Mouse (Mus musculus): ENCODE results near the gene Thsd4. TPM values are rescaled to one million over a fixed set of nuclear protein-coding genes. Genes with fewer than 3 reads are reported as not detected.
A peak's percentile ranks its signal among the peaks of the same experiment; 100 is the strongest.

Gene Thsd4
- total and polyA plus RNA-seq, 2 experiments from 2014 or later, result 4.9 to 15.3 TPM

- Histone ChIP-seq H3K36me3 (ENCODE audit: insufficient read depth, low read length) (no peaks in the 10 kb centered on the region), H3K27ac (no peak overlapping the region), H3K9me3 (ENCODE audit: low read length) (no peaks in the 10 kb centered on the region), H3K4me3 (ENCODE audit: low read length) (no peak overlapping the region), H3K4me2 (ENCODE audit: low read depth, low read length) (no peak overlapping the region), H3K4me1 (ENCODE audit: insufficient read depth, low read length) (0 out of 2 replicates have a peak, but pooled peaks cover 12% of the 10 kb centered on the region), H3K27me3 (ENCODE audit: insufficient read depth, low read length) (no peaks in the 10 kb centered on the region), H3K9ac (replicated peaks; ENCODE audit: low read length) (no peak overlapping the region)
- DNase-seq (ENCODE audit: low spot score), result peak; percentile 24
- TF ChIP-seq CTCF (IDR thresholded peaks at IDR 0.05; ENCODE audit: low read depth), result no peak
- WGBS, result 14% methylated on average over 5 of the region's 5 CpGs
- ATAC-seq, result no peak
These were observed 361.0 kb downstream of the Thsd4 start for GRCm38 (mm10) chr9:60160855-60161254.

- no peak overlapping the region for H3K4me2 ChIP-seq (ENCODE audit: low read depth, low read length)
- 0 out of 2 replicates have a peak, but pooled peaks cover 12% of the 10 kb centered on the region for H3K4me1 ChIP-seq (ENCODE audit: insufficient read depth, low read length)
- no peak overlapping the region for H3K4me3 ChIP-seq (ENCODE audit: low read length)
- H3K36me3 ChIP-seq (ENCODE audit: insufficient read depth, low read length), result no peaks in the 10 kb centered on the region
- H3K27me3 ChIP-seq (ENCODE audit: insufficient read depth, low read length), result no peaks in the 10 kb centered on the region
- 0 out of 2 replicates have a peak, but pooled peaks have one; percentile 43 for ATAC-seq
- peak; percentile 42 for DNase-seq (ENCODE audit: low spot score)
- H3K27ac ChIP-seq, result no peak overlapping the region
- no peak for TF ChIP-seq CTCF (IDR thresholded peaks at IDR 0.05; ENCODE audit: low read depth)
- 31% methylated on average over 7 of the region's 7 CpGs for WGBS
- H3K9me3 ChIP-seq (ENCODE audit: low read length), result no peaks in the 10 kb centered on the region
- H3K9ac ChIP-seq (replicated peaks; ENCODE audit: low read length), result no peak overlapping the region
These were observed 361.7 kb downstream of the Thsd4 start for GRCm38 (mm10) chr9:60160194-60160593.

GRCm38 (mm10) chr9:60152990-60153389, 368.9 kb downstream of the Thsd4 start:
- DNase-seq (ENCODE audit: low spot score) (no peak), ATAC-seq (no peak)
- Histone ChIP-seq H3K27me3 (ENCODE audit: insufficient read depth, low read length) (no peaks in the 10 kb centered on the region), H3K27ac (no peak overlapping the region), H3K9ac (replicated peaks; ENCODE audit: low read length) (no peak overlapping the region), H3K36me3 (ENCODE audit: insufficient read depth, low read length) (no peaks in the 10 kb centered on the region), H3K4me2 (ENCODE audit: low read depth, low read length) (no peak overlapping the region), H3K4me3 (ENCODE audit: low read length) (no peak overlapping the region), H3K9me3 (ENCODE audit: low read length) (no peaks in the 10 kb centered on the region), H3K4me1 (ENCODE audit: insufficient read depth, low read length) (0 out of 2 replicates have a peak, but pooled peaks cover 7% of the 10 kb centered on the region)
- WGBS, result 93% methylated on average over 1 of the region's 1 CpGs
- no peak for TF ChIP-seq CTCF (IDR thresholded peaks at IDR 0.05; ENCODE audit: low read depth)

GRCm38 (mm10) chr9:60151897-60152627, 369.8 kb downstream of the Thsd4 start:
- no peak overlapping the region for H3K27ac ChIP-seq
- no peak overlapping the region for H3K9ac ChIP-seq (replicated peaks; ENCODE audit: low read length)
- WGBS, result 89% methylated on average over 11 of the region's 11 CpGs
- H3K9me3 ChIP-seq (ENCODE audit: low read length), result no peaks in the 10 kb centered on the region
- DNase-seq (ENCODE audit: low spot score) (no peak), ATAC-seq (no peak)
- 0 out of 2 replicates have a peak, but pooled peaks cover 7% of the 10 kb centered on the region for H3K4me1 ChIP-seq (ENCODE audit: insufficient read depth, low read length)
- no peak overlapping the region for H3K4me2 ChIP-seq (ENCODE audit: low read depth, low read length)
- no peak overlapping the region for H3K4me3 ChIP-seq (ENCODE audit: low read length)
- H3K27me3 ChIP-seq (ENCODE audit: insufficient read depth, low read length), result no peaks in the 10 kb centered on the region
- no peaks in the 10 kb centered on the region for H3K36me3 ChIP-seq (ENCODE audit: insufficient read depth, low read length)
- TF ChIP-seq CTCF (IDR thresholded peaks at IDR 0.05; ENCODE audit: low read depth), result no peak

DNA sequence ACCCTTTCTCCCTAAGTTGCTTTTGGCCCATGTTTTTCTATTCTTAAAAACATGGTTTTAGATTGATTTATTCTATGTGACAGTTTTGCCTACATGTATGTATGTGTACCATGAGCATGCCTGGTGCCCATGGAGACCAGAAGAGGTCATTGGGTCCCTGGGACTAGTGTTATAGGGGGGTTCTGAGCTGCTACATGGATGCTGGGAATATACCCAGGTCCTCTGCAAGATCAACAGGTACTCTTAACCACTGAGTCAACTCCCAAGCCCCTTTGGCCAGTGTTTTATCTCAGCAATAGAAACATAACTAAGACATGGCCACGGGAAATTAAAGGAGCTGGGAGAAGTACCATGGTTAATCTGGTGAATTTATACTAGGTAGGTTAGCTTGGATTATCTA, 371.3 kb downstream of the Thsd4 start:
- H3K9ac ChIP-seq (replicated peaks; ENCODE audit: low read length), result no peak overlapping the region

GRCm38 (mm10) chr9:60148988-60149387, 372.9 kb downstream of the Thsd4 start:
- 21% methylated on average over 7 of the region's 7 CpGs for WGBS
- Histone ChIP-seq H3K4me3 (ENCODE audit: low read length) (no peak overlapping the region), H3K9me3 (ENCODE audit: low read length) (no peaks in the 10 kb centered on the region), H3K4me2 (ENCODE audit: low read depth, low read length) (no peak overlapping the region), H3K36me3 (ENCODE audit: insufficient read depth, low read length) (no peaks in the 10 kb centered on the region), H3K27ac (no peak overlapping the region), H3K27me3 (ENCODE audit: insufficient read depth, low read length) (no peaks in the 10 kb centered on the region), H3K4me1 (ENCODE audit: insufficient read depth, low read length) (0 out of 2 replicates have a peak, but pooled peaks cover 7% of the 10 kb centered on the region), H3K9ac (replicated peaks; ENCODE audit: low read length) (no peak overlapping the region)
- TF ChIP-seq CTCF (IDR thresholded peaks at IDR 0.05; ENCODE audit: low read depth), result no peak
- ATAC-seq, result no peak
- no peak for DNase-seq (ENCODE audit: low spot score)

More for the DNA sequence above, 371.3 kb downstream of the Thsd4 start:
- ATAC-seq, result no peak
- Histone ChIP-seq H3K4me2 (ENCODE audit: low read depth, low read length) (no peak overlapping the region), H3K27ac (no peak overlapping the region), H3K27me3 (ENCODE audit: insufficient read depth, low read length) (no peaks in the 10 kb centered on the region), H3K9me3 (ENCODE audit: low read length) (no peaks in the 10 kb centered on the region), H3K4me1 (ENCODE audit: insufficient read depth, low read length) (0 out of 2 replicates have a peak, but pooled peaks cover 7% of the 10 kb centered on the region), H3K36me3 (ENCODE audit: insufficient read depth, low read length) (no peaks in the 10 kb centered on the region), H3K4me3 (ENCODE audit: low read length) (no peak overlapping the region)
- WGBS, result 89% methylated on average over 1 of the region's 1 CpGs
- DNase-seq (ENCODE audit: low spot score), result no peak
- TF ChIP-seq CTCF (IDR thresholded peaks at IDR 0.05; ENCODE audit: low read depth), result no peak

GRCm38 (mm10) chr9:60147401-60147800, 374.4 kb downstream of the Thsd4 start:
- Histone ChIP-seq H3K27me3 (ENCODE audit: insufficient read depth, low read length) (no peaks in the 10 kb centered on the region), H3K4me1 (ENCODE audit: insufficient read depth, low read length) (0 out of 2 replicates have a peak, but pooled peaks cover 7% of the 10 kb centered on the region), H3K27ac (no peak overlapping the region), H3K4me3 (ENCODE audit: low read length) (no peak overlapping the region), H3K9me3 (ENCODE audit: low read length) (no peaks in the 10 kb centered on the region), H3K4me2 (ENCODE audit: low read depth, low read length) (no peak overlapping the region), H3K9ac (replicated peaks; ENCODE audit: low read length) (no peak overlapping the region), H3K36me3 (ENCODE audit: insufficient read depth, low read length) (no peaks in the 10 kb centered on the region)
- WGBS, result 44% methylated on average over 4 of the region's 4 CpGs
- DNase-seq (ENCODE audit: low spot score) (no peak), ATAC-seq (no peak)
- no peak for TF ChIP-seq CTCF (IDR thresholded peaks at IDR 0.05; ENCODE audit: low read depth)

Measured in hindbrain, postnatal 0 days (tissue).